Mouse (Mus musculus): ENCODE data around the gene AC129217.1.

- no peak for TF ChIP-seq CTCF (IDR thresholded peaks at IDR 0.05)
- TF ChIP-seq EP300 (IDR thresholded peaks at IDR 0.05), result no peak
These were observed 11.2 kb upstream of the AC129217.1 start for GRCm38 (mm10) chr19:8818301-8818798.

All from lung, postnatal 0 days (tissue).